Mouse (Mus musculus): ENCODE measurements around the gene Rassf7. TPM values are rescaled to one million over a fixed set of nuclear protein-coding genes. Genes with fewer than 3 reads are reported as not detected.

The Rassf7 gene
- polyA plus RNA-seq, 1 experiment from 2014 or later: 38.8 TPM

MicroRNA genes within 50 kb of the gene (microRNA counts, 519-probe panel; counts per million panel counts)
- microRNA mmu-miR-210: 3,695 counts per million, percentile 51 among the panel's probes with 10 or more counts

Small RNA genes within 50 kb of the gene (microRNA-seq; reads per million reads assigned to microRNA genes)
- gene Mir210: 385 reads per million, percentile 65 among the genes with 10 or more reads in this experiment

Other genes starting within 250 kb of the Rassf7 start
- gene Ifitm1, start 248.6 kb upstream of the Rassf7 start, polyA plus RNA-seq (2014; fragmentation: Nextera tagmentation; extraction: Ambion mirVana): 63.9 and 68.3 TPM in 2 replicates
- 45.3 and 50.4 TPM in 2 replicates for gene Ifitm3, start 205.1 kb upstream of the Rassf7 start, polyA plus RNA-seq (2014; fragmentation: Nextera tagmentation; extraction: Ambion mirVana)
- gene Ifitm6, start 197.9 kb upstream of the Rassf7 start, polyA plus RNA-seq (2014; fragmentation: Nextera tagmentation; extraction: Ambion mirVana): not detected in 2 replicates
- gene Gm17387, start 186.7 kb upstream of the Rassf7 start, polyA plus RNA-seq (2014; fragmentation: Nextera tagmentation; extraction: Ambion mirVana): not detected in 2 replicates
- gene B4galnt4, start 154.8 kb upstream of the Rassf7 start, polyA plus RNA-seq (2014; fragmentation: Nextera tagmentation; extraction: Ambion mirVana): 19.1 and 20.0 TPM in 2 replicates
- gene Pkp3, start 137.6 kb upstream of the Rassf7 start, polyA plus RNA-seq (2014; fragmentation: Nextera tagmentation; extraction: Ambion mirVana): 3.3 and 3.9 TPM in 2 replicates
- 1.9 and 2.8 TPM in 2 replicates for gene Sigirr, start 115.3 kb upstream of the Rassf7 start, polyA plus RNA-seq (2014; fragmentation: Nextera tagmentation; extraction: Ambion mirVana)
- gene Ano9, start 98.1 kb upstream of the Rassf7 start, polyA plus RNA-seq (2014; fragmentation: Nextera tagmentation; extraction: Ambion mirVana): 0.76 and 0.85 TPM in 2 replicates
- gene Ptdss2, start 93.5 kb upstream of the Rassf7 start, polyA plus RNA-seq (2014; fragmentation: Nextera tagmentation; extraction: Ambion mirVana): 70.0 and 70.6 TPM in 2 replicates
- gene Rnh1, start 43.0 kb upstream of the Rassf7 start, polyA plus RNA-seq (2014; fragmentation: Nextera tagmentation; extraction: Ambion mirVana): 82.9 and 88.3 TPM in 2 replicates
- 98.7 and 99.1 TPM in 2 replicates for gene Hras, start 21.9 kb upstream of the Rassf7 start, polyA plus RNA-seq (2014; fragmentation: Nextera tagmentation; extraction: Ambion mirVana)
- gene Lrrc56, start 21.7 kb upstream of the Rassf7 start, polyA plus RNA-seq (2014; fragmentation: Nextera tagmentation; extraction: Ambion mirVana): 11.7 and 12.5 TPM in 2 replicates
- gene Lmntd2, start 1.8 kb upstream of the Rassf7 start, polyA plus RNA-seq (2014; fragmentation: Nextera tagmentation; extraction: Ambion mirVana): 3.8 and 5.1 TPM in 2 replicates
- gene Phrf1, start 12.9 kb downstream of the Rassf7 start, polyA plus RNA-seq (2014; fragmentation: Nextera tagmentation; extraction: Ambion mirVana): 83.4 and 93.5 TPM in 2 replicates
- 0.59 and 0.79 TPM in 2 replicates for gene Irf7, start 50.6 kb downstream of the Rassf7 start, polyA plus RNA-seq (2014; fragmentation: Nextera tagmentation; extraction: Ambion mirVana)
- gene Cdhr5, start 60.9 kb downstream of the Rassf7 start, polyA plus RNA-seq (2014; fragmentation: Nextera tagmentation; extraction: Ambion mirVana): 0.20 TPM in 1 of 2 replicates, not detected in the other
- 10.2 TPM in 2 replicates for gene Sct, start 63.3 kb downstream of the Rassf7 start, polyA plus RNA-seq (2014; fragmentation: Nextera tagmentation; extraction: Ambion mirVana)
- gene Drd4, start 76.1 kb downstream of the Rassf7 start, polyA plus RNA-seq (2014; fragmentation: Nextera tagmentation; extraction: Ambion mirVana): 0.45 and 0.47 TPM in 2 replicates
- gene Deaf1, start 111.8 kb downstream of the Rassf7 start, polyA plus RNA-seq (2014; fragmentation: Nextera tagmentation; extraction: Ambion mirVana): 59.3 and 64.6 TPM in 2 replicates
- gene Tmem80, start 111.9 kb downstream of the Rassf7 start, polyA plus RNA-seq (2014; fragmentation: Nextera tagmentation; extraction: Ambion mirVana): 29.5 and 30.2 TPM in 2 replicates
- gene Eps8l2, start 123.0 kb downstream of the Rassf7 start, polyA plus RNA-seq (2014; fragmentation: Nextera tagmentation; extraction: Ambion mirVana): 2.6 and 2.8 TPM in 2 replicates
- gene Taldo1, start 176.3 kb downstream of the Rassf7 start, polyA plus RNA-seq (2014; fragmentation: Nextera tagmentation; extraction: Ambion mirVana): 306 and 317 TPM in 2 replicates
- 52.2 TPM in 2 replicates for gene Gatd1, start 198.3 kb downstream of the Rassf7 start, polyA plus RNA-seq (2014; fragmentation: Nextera tagmentation; extraction: Ambion mirVana)
- gene Cend1, start 213.6 kb downstream of the Rassf7 start, polyA plus RNA-seq (2014; fragmentation: Nextera tagmentation; extraction: Ambion mirVana): 2.7 and 3.2 TPM in 2 replicates
- 34.8 and 37.1 TPM in 2 replicates for gene Slc25a22, start 222.0 kb downstream of the Rassf7 start, polyA plus RNA-seq (2014; fragmentation: Nextera tagmentation; extraction: Ambion mirVana)
- 15.7 and 18.3 TPM in 2 replicates for gene Pidd1, start 228.2 kb downstream of the Rassf7 start, polyA plus RNA-seq (2014; fragmentation: Nextera tagmentation; extraction: Ambion mirVana)
- gene Rplp2, start 231.5 kb downstream of the Rassf7 start, polyA plus RNA-seq (2014; fragmentation: Nextera tagmentation; extraction: Ambion mirVana): 1,271 and 1,319 TPM in 2 replicates
- gene Pnpla2, start 239.3 kb downstream of the Rassf7 start, polyA plus RNA-seq (2014; fragmentation: Nextera tagmentation; extraction: Ambion mirVana): 11.3 and 12.5 TPM in 2 replicates
- 5.3 and 6.8 TPM in 2 replicates for gene Cracr2b, start 245.2 kb downstream of the Rassf7 start, polyA plus RNA-seq (2014; fragmentation: Nextera tagmentation; extraction: Ambion mirVana)

Measured in limb, embryonic 11.5 days (tissue).